Mouse (Mus musculus) frontal cortex, adult 2 months (tissue): ENCODE measurements around the gene Irf2bp2. TPM values are rescaled to one million over a fixed set of nuclear protein-coding genes. Genes with fewer than 3 reads are reported as not detected.

Experiments
- DNase-seq, 2 experiments: peaks; one replicate each; pipeline ENCODE4 v3.0.0; 2022; ENCODE audit warnings: low spot score in 1 of 2; ENCODE audit errors: extremely low spot score in 1 of 2
- polyA plus RNA-seq: library from polyadenylated mRNA; depleted of rRNA; stranded (reverse); fragments of >200 nt; gene quantifications from 2 replicates; pipeline ENCODE4 v1.2.3, GENCODE M21; 2012

Irf2bp2 gene
- polyA plus RNA-seq, 1 experiment = 36.5 TPM

DNA sequence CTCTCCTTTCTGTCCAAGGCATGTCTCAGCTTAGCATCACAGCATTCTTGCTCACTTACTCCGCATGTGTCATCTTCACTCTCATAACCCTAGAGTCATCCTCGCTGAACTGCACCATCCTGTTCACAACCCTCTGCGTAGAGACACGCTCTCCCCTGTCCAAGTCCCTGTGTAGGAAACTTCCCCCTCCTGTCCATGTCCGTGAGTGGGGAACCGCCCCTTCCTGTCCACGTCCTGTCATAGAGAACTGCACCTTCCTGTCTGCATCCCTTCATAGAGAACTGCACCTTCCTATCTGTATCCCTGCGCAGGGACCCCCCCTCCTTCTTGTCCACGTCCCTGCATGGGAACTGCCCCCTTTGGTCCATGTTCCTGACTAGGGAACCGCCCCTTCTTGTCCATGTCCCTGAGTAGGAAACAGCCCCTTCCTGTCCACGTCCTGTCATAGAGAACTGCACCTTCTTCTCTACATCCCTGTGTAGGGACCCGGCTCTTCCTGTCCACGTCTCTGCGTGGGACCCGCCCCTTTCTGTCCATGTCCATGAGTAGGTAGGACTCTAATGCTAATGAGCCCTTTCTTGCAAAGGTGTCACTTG lies 22.6 kb downstream of the Irf2bp2 start:
- DNase-seq = no peak

DNA sequence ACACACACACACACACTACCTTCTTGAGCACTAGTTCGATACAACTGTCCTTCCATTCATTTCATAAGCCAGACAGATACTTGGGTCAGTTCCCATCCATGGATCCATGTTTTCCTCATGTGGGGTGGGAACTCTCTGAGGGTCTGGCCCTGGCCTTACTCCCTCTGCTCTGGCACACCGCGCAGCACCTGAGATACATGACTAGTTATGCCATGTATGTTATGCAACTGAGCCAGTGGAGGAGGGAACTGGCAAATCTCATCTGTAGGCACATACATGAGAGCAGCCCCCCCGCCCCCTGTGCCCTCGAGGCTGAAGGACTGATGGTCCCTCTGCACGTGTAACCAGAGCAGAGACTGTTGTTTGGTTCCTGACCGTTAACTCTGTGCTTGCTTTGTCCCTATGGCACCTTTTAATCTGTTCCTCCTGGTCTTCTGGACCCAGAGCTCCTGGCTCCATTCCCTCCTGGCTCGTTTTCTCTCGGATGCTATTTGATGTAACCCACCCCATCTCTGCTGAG lies 23.2 kb downstream of the Irf2bp2 start:
- no peak for DNase-seq

DNA sequence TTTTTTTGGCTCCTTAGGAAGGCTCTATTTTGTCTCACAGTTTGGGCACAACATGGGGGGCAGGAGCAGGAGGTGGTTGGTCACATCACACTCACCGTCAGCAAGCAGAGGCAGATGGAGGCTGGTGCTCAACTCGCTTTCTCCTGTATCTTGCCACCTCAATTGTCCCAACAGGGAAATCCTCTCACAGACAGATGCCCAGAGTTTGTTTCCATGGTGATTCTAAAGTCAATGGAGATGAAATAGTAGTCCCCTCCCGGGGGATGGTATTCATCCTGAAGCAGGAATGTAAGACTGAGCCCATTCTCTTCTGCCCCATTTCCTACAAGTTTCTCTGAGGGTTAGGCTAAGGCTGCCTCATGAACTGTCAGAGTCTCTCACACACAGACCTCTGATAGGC lies 23.7 kb downstream of the Irf2bp2 start:
- DNase-seq = no peak

DNA sequence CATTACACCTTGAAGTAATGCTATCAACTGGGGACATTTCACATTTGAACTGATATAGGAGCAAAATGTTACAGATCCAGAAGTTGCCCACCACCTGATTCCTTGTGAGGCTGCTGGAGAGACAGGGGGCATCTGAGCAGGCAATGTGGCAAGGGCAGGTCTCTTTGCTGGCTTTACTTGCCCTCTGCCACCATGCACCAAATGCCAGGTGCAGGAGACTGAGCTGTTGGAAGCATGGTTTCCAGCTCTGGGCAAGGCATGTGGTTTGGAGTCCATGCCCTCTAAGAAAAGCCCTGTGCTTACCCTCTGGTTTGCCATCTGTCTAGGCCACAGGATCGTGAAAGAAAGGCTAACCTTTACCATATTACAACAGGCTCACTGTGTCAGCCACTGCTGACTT lies 24.1 kb downstream of the Irf2bp2 start:
- no peak for DNase-seq

DNA sequence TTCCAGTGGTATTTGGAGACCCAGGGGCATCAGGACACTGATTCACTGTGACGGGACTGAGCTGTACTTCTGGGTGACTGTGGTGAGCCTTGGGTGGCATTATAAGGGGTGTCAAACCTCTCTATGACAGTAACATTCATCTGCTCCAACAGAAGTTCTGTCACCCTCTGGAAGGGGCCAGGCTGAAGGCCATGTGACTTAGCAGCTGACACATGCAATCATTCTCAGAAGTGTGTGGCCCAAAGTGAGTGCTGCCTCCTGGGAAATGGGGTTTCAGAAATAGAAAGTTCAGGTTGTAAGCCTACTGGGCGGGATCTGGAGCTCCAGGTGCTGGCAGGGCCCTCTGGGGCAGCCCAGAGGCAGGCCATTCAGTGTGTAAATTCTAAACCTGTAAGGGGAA lies 26.1 kb downstream of the Irf2bp2 start:
- DNase-seq = no peak

DNA sequence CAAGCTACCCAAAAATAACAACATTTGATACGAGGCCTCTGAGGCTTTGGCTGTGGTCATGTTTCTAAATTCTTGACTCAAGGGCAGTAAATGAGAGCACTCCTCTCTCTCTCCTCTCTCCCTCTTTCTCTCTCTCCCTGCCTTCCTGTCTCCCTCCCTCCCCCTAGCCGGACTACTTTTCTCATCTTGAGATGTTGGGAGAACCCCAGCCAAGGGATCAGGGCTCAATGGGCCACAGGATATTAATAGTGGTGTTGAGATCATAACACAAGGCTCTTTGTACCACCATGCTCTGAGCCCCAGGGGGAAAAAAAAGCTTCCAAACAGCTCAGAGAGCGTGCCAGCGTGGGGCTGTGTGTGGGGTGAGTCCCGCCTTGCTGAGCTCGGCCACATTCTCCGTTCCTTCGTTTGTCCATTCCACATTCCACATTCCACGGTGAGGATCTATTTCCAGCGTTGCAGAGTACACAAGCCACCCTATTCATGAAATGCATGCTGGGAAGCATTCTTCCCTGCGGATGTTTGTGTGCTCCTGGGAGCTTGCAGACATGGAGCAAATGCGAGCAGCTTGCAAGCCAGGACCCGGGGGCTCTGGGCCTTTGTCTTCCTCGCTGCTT lies 27.2 kb downstream of the Irf2bp2 start:
- DNase-seq = peak; percentile 41 to 59

DNA sequence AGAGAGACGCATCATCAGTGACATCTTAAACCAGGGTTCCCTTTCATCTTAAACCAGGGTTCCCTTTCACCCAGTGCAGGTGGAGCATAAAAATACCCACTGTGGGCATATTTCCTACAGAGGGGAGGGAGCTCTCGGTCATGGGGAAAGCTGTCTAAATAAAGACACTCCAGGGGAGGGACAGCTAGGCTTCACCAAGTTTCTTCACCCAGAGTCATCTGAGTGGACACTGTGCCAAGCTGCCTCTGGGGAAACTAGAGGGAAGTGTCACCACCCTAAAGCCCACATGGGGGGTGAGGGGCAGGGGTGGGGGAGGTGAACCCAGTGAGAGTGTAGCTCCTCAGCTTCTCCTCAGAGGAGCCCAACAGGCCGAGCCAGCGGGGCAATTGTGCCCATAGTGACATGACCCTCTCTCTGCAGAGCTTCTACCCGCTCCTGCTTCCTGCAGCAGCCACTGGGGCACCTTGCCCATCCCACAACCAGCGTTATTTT lies 27.8 kb downstream of the Irf2bp2 start:
- no peak for DNase-seq

DNA sequence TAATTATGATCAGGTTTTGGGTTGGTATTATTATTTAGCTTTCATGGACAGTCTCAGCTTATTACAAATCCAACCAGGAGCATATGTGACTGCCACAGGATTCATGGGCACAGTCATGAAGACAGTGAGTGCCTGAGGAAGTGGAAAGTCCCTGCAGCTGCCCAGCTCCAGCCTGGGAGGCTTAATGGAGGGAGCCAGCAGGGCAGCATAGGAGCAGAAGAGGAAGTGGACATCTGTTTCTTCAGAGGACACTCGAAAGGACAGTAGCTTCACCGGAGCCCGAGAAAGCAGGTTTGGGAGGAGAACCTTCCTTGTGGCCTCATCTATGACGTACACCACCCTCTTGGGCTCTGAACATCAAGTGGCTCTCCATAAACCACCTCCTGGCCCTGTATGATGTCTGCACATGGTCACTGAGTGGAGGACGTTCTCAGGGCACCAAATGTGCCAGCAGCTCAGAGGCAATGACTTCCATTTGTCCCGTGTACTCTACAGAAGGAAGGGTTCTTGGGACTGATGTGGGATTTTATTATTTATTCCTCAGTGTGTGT lies 28.5 kb downstream of the Irf2bp2 start:
- no peak for DNase-seq

DNA sequence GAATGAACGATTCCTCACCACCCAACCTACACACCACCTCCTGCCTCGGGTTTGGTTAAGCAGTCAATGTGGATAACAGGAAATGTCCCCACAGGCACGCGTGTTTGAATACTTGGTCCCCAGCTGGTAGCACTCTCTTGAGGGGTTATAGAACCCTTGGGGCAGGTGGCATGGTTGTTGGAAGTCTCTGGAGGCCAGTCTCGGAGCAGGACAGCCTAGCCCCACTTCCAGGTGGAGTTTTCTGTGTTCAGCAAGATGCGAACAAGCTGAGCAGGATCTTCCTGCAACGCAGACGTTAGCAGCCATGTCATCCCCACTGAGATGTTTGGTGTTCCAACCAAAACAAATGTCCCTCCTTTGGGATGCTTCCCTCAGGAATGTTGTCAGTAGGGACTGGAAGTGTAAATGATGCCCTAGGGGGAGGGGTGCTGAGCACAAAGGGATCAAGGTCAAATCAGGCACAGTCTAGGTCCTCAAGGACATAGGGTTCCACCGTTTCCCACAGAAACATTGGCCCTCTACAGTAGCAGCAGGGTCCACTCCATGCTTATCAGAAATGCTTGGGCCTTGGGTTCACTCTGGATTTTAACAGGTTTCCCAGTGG lies 29.1 kb downstream of the Irf2bp2 start:
- DNase-seq = no peak

DNA sequence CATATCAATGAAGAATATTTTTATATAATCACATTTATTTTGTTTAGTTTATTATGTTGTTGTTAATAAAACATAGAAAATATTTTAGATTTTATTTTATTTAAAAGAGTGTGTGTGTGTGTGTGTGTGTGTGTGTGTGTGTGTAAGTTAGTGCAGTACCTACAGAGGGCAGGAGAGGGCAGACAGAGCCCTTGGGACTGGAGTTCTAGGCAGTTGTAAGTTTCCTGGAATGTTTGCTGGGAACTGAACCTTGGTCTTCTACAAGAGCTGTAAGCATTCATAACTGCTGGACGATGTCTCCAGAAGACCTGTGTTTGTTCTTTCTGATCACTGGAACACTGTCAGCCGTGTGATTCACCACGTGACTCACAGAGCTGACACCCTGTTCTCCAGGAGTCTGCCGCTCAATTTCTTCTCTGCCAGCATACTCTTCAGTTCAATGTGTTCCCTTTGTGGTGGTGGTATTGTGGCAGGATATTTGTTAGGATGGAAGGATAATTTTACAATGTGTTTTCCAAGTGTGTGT lies 32.4 kb downstream of the Irf2bp2 start:
- DNase-seq = no peak

DNA sequence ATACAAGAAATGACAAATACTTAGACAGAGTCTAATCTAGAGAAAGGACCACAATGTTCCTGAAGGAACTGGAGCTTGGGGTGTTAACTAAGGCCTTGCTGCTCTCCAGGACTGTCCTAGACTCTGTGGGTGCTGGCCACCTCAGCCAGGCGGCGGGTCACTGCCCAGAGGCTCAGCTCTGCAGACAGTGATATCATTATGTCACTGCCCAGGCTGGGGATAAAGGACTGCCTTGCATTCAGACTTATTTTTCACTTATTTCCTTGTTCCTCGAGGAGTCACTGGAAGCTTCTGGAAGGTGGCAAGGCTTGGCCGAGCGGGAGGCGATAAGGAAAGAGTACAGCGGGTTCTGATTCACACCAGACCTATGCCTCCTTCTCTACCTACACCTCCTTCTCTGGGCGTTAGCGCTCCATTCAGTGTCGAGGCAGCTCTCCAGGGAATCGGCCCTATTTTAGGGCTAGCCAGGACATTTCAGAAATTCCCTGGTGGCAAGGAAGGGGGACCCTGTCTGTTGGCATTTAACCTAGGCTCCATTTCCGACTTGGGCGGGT lies 35.3 kb downstream of the Irf2bp2 start:
- DNase-seq = no peak

DNA sequence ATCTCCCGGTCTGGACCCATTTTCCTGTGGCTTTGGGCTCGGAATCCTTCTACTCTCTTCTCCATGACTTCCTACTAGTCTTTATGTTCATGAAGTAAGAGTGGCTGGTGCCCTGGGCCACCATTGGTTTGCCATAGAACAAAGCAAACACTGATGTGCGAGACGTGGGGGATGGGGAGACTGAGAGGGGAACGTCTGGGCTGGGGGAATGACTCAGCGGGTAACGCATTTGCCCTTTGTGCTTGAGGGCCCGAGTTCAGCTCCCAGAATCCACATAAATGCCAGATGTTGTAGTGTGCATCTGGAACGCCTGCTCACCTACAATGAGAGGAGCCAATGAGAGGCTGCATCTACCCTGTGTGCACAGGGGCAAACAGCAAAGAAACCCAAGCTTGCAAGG lies 36.4 kb downstream of the Irf2bp2 start:
- DNase-seq = no peak

DNA sequence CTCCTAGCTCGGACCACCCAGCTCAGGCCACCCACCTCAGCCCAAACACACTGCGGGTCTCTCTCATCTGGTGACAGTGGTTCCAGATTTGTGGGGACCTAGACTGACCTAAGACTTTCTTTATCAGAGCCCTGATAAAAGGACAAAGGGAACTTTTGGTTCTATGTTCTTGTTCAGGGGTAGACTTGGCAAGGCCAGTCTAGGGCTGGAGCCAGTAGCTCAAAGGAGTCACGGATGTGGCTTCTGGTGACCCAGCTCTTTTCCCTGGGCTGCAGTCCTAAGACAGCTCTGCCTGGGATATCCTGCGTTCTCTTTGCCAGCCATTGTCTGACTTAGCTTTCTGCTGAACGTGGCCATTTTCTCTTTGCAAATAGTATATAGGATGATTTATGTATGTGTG lies 37.1 kb downstream of the Irf2bp2 start:
- DNase-seq = no peak

DNA sequence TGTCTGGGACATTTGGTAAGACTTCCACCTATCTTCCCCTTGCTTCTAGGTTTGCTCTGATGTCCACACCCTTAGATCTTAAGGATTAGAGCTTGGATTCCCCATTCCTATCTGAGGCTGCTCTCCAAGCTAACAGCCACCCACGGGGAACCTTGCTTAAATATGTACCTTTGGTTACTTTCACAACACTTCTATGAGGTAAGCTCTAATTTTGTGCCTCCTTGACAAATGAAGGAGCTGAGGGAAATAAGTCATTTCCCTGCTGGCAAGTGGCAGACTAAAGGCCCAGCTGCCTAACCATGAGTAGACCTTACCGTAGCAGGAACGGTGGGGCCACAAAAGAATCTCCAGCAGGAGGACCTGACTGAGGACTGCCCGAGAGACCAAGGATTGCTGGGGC lies 39.0 kb downstream of the Irf2bp2 start:
- DNase-seq = no peak

DNA sequence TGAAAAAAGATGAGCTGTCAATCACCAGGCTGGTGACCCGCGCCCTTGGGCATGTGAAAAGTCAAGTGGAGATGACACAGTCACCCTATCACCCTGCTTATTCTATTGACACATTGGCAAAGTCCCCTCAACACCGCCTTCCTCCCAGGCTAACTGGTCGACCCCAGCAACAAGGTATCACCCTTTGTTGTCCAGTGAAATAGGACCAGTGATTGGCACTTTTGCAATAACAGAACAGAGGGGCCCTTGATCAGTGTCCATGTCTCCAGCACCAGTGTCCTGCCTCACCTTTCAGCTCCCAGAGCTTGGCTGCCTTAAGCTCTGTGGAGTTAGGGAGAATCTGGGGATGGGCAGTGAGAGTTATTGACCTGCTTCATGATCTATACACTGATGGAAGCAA lies 41.9 kb downstream of the Irf2bp2 start:
- DNase-seq = no peak

DNA sequence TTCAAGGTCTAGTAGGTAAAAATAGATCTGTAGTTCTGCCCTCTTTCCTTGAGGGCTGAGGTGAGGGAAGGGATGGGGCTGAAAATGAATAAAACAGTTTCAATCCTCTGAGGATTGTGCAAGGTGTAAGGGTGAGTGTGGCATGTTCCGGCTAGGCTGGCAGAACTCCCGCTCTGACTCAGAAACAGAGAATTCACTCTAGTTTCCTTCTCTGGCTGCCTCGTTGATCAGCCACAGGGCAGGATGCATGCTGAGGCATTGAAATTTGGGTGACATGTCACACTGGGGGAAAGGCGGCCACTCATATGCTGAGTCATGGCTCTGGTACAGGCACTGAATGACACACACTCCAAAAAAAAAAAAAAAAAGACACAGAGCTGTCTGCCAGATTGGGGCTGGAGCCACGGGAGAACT lies 42.8 kb downstream of the Irf2bp2 start:
- DNase-seq = peak in 1 of 2 experiments; percentile 58

DNA sequence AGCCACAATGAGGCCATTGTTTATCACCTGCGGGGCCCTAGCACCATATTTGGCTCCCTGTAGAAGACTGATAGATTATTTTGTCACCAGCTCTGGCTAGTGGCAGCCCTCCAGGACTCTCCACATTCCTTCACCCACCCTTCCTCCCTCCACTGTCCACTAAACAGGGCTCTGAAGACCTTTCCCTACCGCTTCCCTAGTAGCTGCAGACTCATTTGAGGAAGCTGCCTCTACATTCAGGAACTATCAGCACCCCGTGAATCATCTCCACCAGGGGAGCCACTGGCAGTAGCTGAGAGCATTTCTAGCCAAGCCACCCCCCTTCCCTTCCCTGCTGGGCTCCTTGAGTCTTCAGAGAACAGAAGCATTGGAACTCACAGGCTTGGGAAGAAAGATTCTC lies 45.9 kb downstream of the Irf2bp2 start:
- DNase-seq = peak in 1 of 2 experiments; percentile 57

DNA sequence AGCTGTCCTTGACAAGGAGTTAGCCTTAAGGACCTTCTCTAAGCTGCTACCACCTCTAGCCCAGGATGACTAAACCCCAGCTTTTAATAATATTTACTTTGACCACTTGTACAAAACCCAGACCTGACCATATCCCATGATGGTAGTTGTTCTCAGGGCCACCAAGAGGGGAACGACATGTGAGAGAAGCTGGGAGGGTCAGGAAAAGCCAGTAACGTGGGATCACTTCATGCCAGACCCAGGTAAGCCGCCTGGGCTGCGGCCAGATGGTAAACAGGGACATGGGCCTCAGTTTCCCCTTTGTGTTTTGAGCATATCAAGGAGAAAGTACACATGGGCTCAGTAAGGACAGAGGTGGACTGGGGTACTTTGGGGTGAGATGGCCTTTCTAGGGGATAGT lies 46.4 kb downstream of the Irf2bp2 start:
- DNase-seq = no peak

DNA sequence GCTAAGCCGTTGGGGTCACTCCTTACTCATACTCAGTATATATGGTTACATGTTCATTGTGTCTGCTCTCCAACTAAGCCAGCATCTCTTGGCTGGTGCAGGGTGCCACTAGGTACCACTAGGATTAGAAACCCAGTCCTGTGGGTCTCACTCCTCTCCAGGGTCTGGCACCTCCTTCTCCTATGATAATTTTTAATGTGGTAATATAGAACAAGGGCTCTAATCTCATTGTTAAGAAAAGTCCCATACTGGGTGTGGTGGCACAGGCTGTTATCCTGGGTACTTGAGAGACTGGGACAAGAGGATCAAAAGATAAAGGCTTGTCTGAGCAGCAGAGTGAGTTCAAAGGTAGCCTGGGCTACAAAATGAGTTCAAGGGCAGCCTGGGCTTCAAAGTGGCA lies 47.3 kb downstream of the Irf2bp2 start:
- no peak for DNase-seq

DNA sequence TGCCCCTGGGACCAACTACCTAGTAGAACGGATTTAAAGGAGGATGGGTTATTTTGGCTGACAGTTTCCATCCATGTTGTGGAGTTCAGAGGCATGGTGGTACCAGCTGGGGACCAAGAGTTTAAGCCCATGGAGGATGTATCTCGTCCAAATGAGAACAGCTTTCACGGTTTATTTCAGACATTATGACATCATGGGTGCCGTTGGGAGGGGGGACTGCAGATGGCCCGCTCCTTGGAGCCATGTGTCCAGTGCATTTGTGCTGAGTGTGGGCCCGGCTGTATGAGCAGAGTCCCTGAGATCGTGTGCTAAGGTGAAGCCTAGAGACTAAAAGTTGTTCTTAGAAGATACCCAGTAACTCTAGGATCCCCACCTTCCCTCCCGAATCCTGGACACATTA lies 50.4 kb downstream of the Irf2bp2 start:
- peak in 1 of 2 experiments; percentile 50 for DNase-seq

DNA sequence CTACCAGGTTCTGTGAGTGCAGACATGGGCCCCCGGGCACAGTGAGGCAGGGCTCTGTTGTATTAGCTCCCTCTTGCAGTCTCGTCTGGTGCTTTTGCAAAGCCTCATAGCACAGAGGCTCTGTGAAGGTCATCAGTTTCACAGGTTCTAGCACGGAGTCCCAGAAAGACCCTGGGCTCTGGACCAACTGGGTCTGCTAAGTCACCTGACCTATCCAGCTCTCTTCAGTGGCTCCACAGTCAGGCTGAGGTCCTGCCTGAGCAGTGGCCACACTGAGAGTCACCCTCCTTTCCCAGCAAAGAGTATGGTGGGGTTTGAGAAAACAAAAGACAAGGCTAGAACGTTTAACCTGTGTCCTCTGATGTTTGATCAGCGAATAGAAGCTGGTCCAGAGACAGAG lies 51.0 kb downstream of the Irf2bp2 start:
- no peak for DNase-seq
